Mouse (Mus musculus): ENCODE data around the gene Dpp6.

GRCm38 (mm10) chr5:27474964-27475465 is 658.0 kb downstream of the Dpp6 start:
- TF ChIP-seq CTCF (IDR thresholded peaks at IDR 0.05; ENCODE audit: control insufficient read depth, insufficient read depth, insufficient read length) (no peak), USF1 (IDR thresholded peaks at IDR 0.05; ENCODE audit: low read depth) (no peak), MAX (IDR thresholded peaks at IDR 0.05) (no peak)

Measured in C2C12 (cell line).